Mouse (Mus musculus): Measurements from ENCODE around the gene Selenon. TPM values are rescaled to one million over a fixed set of nuclear protein-coding genes. Genes with fewer than 3 reads are reported as not detected.
A peak's percentile ranks its signal among the peaks of the same experiment; 100 is the strongest.

The Selenon gene
- polyA plus RNA-seq, 1 experiment from 2014 or later: 19.8 TPM

- no peak for ATAC-seq (ENCODE audit: insufficient number of reproducible peaks, low FRiP score, low TSS enrichment, low read depth)
- Histone ChIP-seq H3K36me3 (peaks cover 10% of the 10 kb centered on the region), H3K4me3 (replicated peaks) (no peak overlapping the region), H3K4me2 (replicated peaks) (no peak overlapping the region), H3K9me3 (replicated peaks) (no peaks in the 10 kb centered on the region), H3K4me1 (peaks cover 18% of the 10 kb centered on the region), H3K27ac (replicated peaks) (no peak overlapping the region), H3K27me3 (no peaks in the 10 kb centered on the region), H3K9ac (no peak overlapping the region)
- 88% methylated on average over 8 of the region's 8 CpGs for WGBS
These were observed 8.7 kb upstream of the Selenon start for GRCm38 (mm10) chr4:134560699-134561098.

GRCm38 (mm10) chr4:134559154-134559553, 7.2 kb upstream of the Selenon start:
- 58% methylated on average over 7 of the region's 7 CpGs for WGBS
- no peak overlapping the region for H3K4me2 ChIP-seq (replicated peaks)
- no peak; the same call in 1 of the 2 replicates for ATAC-seq (ENCODE audit: insufficient number of reproducible peaks, low FRiP score, low TSS enrichment, low read depth)
- H3K9ac ChIP-seq: no peak overlapping the region
- no peak overlapping the region for H3K27ac ChIP-seq (replicated peaks)
- H3K27me3 ChIP-seq: no peaks in the 10 kb centered on the region
- H3K4me3 ChIP-seq (replicated peaks): no peak overlapping the region
- peaks cover 18% of the 10 kb centered on the region for H3K4me1 ChIP-seq
- no peaks in the 10 kb centered on the region for H3K9me3 ChIP-seq (replicated peaks)
- H3K36me3 ChIP-seq: peaks cover 4% of the 10 kb centered on the region; the same call in 1 of the 2 replicates

GRCm38 (mm10) chr4:134558570-134559113, 6.7 kb upstream of the Selenon start:
- ATAC-seq (ENCODE audit: insufficient number of reproducible peaks, low FRiP score, low TSS enrichment, low read depth): peak; percentile 25; the same call in 1 of the 2 replicates
- no peaks in the 10 kb centered on the region for H3K27me3 ChIP-seq

GRCm38 (mm10) chr4:134557626-134558249, 5.8 kb upstream of the Selenon start:
- ATAC-seq (ENCODE audit: insufficient number of reproducible peaks, low FRiP score, low TSS enrichment, low read depth): no peak
- 12% methylated on average over 16 of the region's 16 CpGs for WGBS
- no peak overlapping the region for H3K9ac ChIP-seq

More at GRCm38 (mm10) chr4:134558570-134559113, 6.7 kb upstream of the Selenon start:
- Histone ChIP-seq H3K36me3 (peaks cover 4% of the 10 kb centered on the region; the same call in 1 of the 2 replicates), H3K4me1 (peaks cover 18% of the 10 kb centered on the region), H3K27ac (replicated peaks) (peak overlapping the region; percentile 78), H3K9ac (no peak overlapping the region), H3K4me2 (replicated peaks) (no peak overlapping the region), H3K4me3 (replicated peaks) (no peak overlapping the region), H3K9me3 (replicated peaks) (no peaks in the 10 kb centered on the region)
- 39% methylated on average over 9 of the region's 9 CpGs for WGBS

GRCm38 (mm10) chr4:134555956-134556580, 4.1 kb upstream of the Selenon start:
- H3K27ac ChIP-seq (replicated peaks): no peak overlapping the region
- no peak overlapping the region for H3K4me3 ChIP-seq (replicated peaks)
- H3K36me3 ChIP-seq: no peaks in the 10 kb centered on the region
- no peak for ATAC-seq (ENCODE audit: insufficient number of reproducible peaks, low FRiP score, low TSS enrichment, low read depth)
- no peaks in the 10 kb centered on the region for H3K9me3 ChIP-seq (replicated peaks)
- H3K27me3 ChIP-seq: no peaks in the 10 kb centered on the region
- H3K4me1 ChIP-seq: peaks cover 26% of the 10 kb centered on the region
- H3K9ac ChIP-seq: no peak overlapping the region
- H3K4me2 ChIP-seq (replicated peaks): no peak overlapping the region
- 69% methylated on average over 7 of the region's 8 CpGs for WGBS

More at GRCm38 (mm10) chr4:134557626-134558249, 5.8 kb upstream of the Selenon start:
- no peaks in the 10 kb centered on the region for H3K36me3 ChIP-seq
- H3K9me3 ChIP-seq (replicated peaks): no peaks in the 10 kb centered on the region
- H3K27me3 ChIP-seq: no peaks in the 10 kb centered on the region
- H3K27ac ChIP-seq (replicated peaks): peak overlapping the region; percentile 78
- peaks cover 18% of the 10 kb centered on the region for H3K4me1 ChIP-seq
- 0 out of 2 replicates have a peak overlapping the region, but pooled peaks have one; percentile 6 for H3K4me2 ChIP-seq (replicated peaks)
- H3K4me3 ChIP-seq (replicated peaks): no peak overlapping the region

GRCm38 (mm10) chr4:134553631-134554030, 1.7 kb upstream of the Selenon start:
- no peaks in the 10 kb centered on the region for H3K27me3 ChIP-seq
- H3K4me1 ChIP-seq: peaks cover 30% of the 10 kb centered on the region
- no peak overlapping the region for H3K4me2 ChIP-seq (replicated peaks)
- peaks cover 14% of the 10 kb centered on the region for H3K36me3 ChIP-seq
- 79% methylated on average over 1 of the region's 1 CpGs for WGBS
- no peak overlapping the region for H3K9ac ChIP-seq
- H3K9me3 ChIP-seq (replicated peaks): 0 out of 2 replicates have a peak, but pooled peaks cover 4% of the 10 kb centered on the region
- H3K4me3 ChIP-seq (replicated peaks): no peak overlapping the region
- no peak overlapping the region for H3K27ac ChIP-seq (replicated peaks)
- ATAC-seq (ENCODE audit: insufficient number of reproducible peaks, low FRiP score, low TSS enrichment, low read depth): no peak

- Histone ChIP-seq H3K27me3 (no peaks in the 10 kb centered on the region), H3K4me1 (peaks cover 33% of the 10 kb centered on the region), H3K4me3 (replicated peaks) (no peak overlapping the region), H3K4me2 (replicated peaks) (no peak overlapping the region), H3K9me3 (replicated peaks) (0 out of 2 replicates have a peak, but pooled peaks cover 4% of the 10 kb centered on the region), H3K36me3 (peaks cover 32% of the 10 kb centered on the region), H3K9ac (no peak overlapping the region), H3K27ac (replicated peaks) (no peak overlapping the region)
- 96% methylated on average over 8 of the region's 8 CpGs for WGBS
- no peak for ATAC-seq (ENCODE audit: insufficient number of reproducible peaks, low FRiP score, low TSS enrichment, low read depth)
These were observed 2.1 kb downstream of the Selenon start for GRCm38 (mm10) chr4:134549899-134550298.

GRCm38 (mm10) chr4:134548169-134548938, 3.6 kb downstream of the Selenon start:
- peaks cover 39% of the 10 kb centered on the region for H3K36me3 ChIP-seq
- 0 out of 2 replicates have a peak overlapping the region, but pooled peaks have one; percentile 0 for H3K9ac ChIP-seq

GRCm38 (mm10) chr4:134546814-134547705, 4.9 kb downstream of the Selenon start:
- Histone ChIP-seq H3K36me3 (peaks cover 50% of the 10 kb centered on the region), H3K9me3 (replicated peaks) (0 out of 2 replicates have a peak, but pooled peaks cover 4% of the 10 kb centered on the region), H3K27ac (replicated peaks) (no peak overlapping the region), H3K4me3 (replicated peaks) (no peak overlapping the region), H3K4me2 (replicated peaks) (no peak overlapping the region), H3K9ac (no peak overlapping the region), H3K27me3 (no peaks in the 10 kb centered on the region), H3K4me1 (peaks cover 28% of the 10 kb centered on the region)
- no peak for ATAC-seq (ENCODE audit: insufficient number of reproducible peaks, low FRiP score, low TSS enrichment, low read depth)
- WGBS: 56% methylated on average over 9 of the region's 9 CpGs

More at GRCm38 (mm10) chr4:134548169-134548938, 3.6 kb downstream of the Selenon start:
- Histone ChIP-seq H3K4me3 (replicated peaks) (no peak overlapping the region), H3K4me1 (peaks cover 33% of the 10 kb centered on the region), H3K27ac (replicated peaks) (no peak overlapping the region), H3K4me2 (replicated peaks) (no peak overlapping the region), H3K27me3 (no peaks in the 10 kb centered on the region), H3K9me3 (replicated peaks) (0 out of 2 replicates have a peak, but pooled peaks cover 4% of the 10 kb centered on the region)
- 62% methylated on average over 18 of the region's 18 CpGs for WGBS
- ATAC-seq (ENCODE audit: insufficient number of reproducible peaks, low FRiP score, low TSS enrichment, low read depth): no peak

- ATAC-seq (ENCODE audit: insufficient number of reproducible peaks, low FRiP score, low TSS enrichment, low read depth): peak; percentile 55; the same call in 1 of the 2 replicates
- no peak overlapping the region for H3K4me2 ChIP-seq (replicated peaks)
- no peak overlapping the region for H3K4me3 ChIP-seq (replicated peaks)
- H3K9ac ChIP-seq: no peak overlapping the region
- H3K9me3 ChIP-seq (replicated peaks): no peaks in the 10 kb centered on the region
- no peaks in the 10 kb centered on the region for H3K27me3 ChIP-seq
- no peak overlapping the region for H3K27ac ChIP-seq (replicated peaks)
- peaks cover 66% of the 10 kb centered on the region for H3K36me3 ChIP-seq
- peaks cover 11% of the 10 kb centered on the region for H3K4me1 ChIP-seq
- WGBS: 6% methylated on average over 5 of the region's 5 CpGs
These were observed 8.7 kb downstream of the Selenon start for GRCm38 (mm10) chr4:134543261-134543660.

Data from embryonic facial prominence, embryonic 15.5 days (tissue).